Mouse (Mus musculus): Measurements from ENCODE around the gene Spsb1.

The Spsb1 gene

DNA sequence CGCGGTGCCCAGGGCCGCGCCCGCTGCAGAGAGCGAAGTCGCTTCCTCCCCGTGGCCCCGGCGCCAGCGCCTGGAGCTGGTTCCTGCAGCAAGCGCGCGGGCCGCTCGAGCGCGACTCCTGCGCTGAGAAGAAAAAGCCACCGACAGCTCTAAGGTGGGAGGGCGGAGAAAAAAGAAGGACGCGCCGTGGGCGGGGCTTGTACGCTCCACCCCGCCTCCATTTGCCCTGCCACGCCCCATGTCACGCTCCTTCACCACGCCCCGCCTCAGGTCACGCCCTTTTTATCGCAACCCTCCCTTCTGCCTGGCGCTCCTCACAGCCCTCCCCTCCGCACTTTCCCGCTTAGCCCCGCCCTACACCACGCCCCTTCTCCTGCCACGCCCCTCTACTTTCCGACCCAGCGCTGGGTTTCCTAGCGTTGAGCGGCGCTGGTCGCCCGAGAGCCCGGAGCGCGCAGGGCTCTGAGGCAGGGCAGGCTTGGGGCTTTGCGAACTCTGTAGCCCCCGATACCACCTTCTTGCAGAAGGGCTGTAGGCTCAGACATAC lies at the start of gene Spsb1:
Spsb1 (minus strand) TSS at position 151 of the 547 bp plus-strand sequence.
- peak; percentile 96 for DNase-seq (ENCODE audit: low read depth)

GRCm38 (mm10) chr4:150003641-150004040 lies 48.8 kb upstream of the Spsb1 start:
- DNase-seq (ENCODE audit: low read depth) = no peak

DNA sequence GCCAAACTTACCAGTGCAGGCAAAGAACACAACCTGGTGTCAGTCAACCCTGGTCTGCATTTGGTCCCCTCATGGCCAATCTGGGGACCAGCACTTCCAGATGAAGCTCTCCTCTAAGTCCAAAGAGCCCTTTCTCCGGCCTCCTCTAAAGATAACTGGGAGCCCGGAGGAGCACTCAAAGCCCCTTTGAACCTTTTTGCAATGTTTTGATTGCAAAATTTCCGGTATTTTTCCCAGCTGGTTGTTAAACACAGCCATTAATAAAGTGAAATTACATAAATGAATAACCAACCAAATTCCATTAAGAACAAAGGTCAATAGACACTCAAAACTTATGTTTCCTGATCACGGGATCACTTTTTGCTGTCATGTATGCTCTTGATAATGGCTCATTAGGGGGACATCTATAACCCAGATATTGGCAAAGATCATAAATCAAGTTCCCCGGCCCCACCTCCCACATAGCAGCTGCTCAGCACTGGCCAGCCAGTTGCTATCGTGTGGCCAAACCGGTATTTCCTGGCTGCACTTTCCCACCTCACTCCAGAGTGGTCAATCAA lies 48.3 kb upstream of the Spsb1 start:
- no peak for DNase-seq (ENCODE audit: low read depth)

DNA sequence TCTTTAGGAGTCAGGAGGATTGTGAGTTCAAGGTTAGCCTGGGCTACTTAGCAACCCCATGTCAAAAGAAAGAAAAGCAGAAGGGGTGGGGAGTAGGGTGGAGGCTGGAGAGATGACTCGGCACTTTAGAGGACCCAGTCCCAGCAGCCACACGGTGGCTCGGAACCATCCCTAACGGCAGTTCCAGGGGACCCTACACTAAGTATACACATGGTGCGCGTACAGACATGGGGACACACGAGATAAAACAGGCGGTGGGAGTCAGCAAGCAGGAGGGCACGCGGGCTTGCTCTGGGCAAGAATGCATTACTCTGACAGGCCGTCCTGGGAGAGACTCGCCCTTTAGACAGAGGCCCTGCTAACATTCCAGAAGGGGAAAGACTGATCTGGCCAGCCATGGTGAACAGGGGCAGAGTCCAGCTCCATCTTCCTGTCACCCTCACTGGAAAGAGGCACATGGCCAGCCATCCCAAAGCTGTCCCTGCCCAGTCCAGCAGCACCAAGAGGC lies 47.2 kb upstream of the Spsb1 start:
- no peak for DNase-seq (ENCODE audit: low read depth)

- no peak for DNase-seq (ENCODE audit: low read depth)
Observed at GRCm38 (mm10) chr4:150001221-150001860, 46.5 kb upstream of the Spsb1 start.

DNA sequence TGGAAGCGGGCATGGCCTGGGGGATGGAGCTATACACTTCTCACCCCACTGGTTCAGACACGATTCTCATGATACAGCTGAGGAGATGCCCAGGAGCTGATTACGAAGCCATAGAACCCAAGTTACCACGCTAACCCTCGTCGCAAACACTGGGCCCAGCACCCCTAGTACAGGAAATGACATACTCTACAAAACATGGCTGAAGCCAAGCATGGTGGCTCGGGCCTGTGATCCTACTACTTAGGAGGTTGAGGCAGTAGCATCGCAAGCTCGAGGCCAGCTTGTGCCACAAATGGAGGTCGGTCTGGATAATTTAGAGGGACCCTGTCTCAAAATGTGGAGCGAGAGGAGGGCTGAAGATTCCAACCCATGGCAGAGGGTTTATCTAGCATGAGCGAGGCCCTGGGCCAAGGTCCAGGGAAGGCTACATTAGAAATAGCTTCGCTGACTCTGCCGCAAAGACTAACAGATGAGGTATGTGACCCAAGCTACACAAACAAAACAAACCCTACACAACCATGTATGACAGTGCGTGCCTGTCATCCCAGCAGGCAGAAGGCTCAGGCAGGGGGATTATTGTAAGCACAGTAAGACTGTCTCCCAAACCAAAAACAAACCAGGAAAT lies 45.2 kb upstream of the Spsb1 start:
- no peak for DNase-seq (ENCODE audit: low read depth)

GRCm38 (mm10) chr4:149999510-149999900 lies 44.7 kb upstream of the Spsb1 start:
- no peak for DNase-seq (ENCODE audit: low read depth)

DNA sequence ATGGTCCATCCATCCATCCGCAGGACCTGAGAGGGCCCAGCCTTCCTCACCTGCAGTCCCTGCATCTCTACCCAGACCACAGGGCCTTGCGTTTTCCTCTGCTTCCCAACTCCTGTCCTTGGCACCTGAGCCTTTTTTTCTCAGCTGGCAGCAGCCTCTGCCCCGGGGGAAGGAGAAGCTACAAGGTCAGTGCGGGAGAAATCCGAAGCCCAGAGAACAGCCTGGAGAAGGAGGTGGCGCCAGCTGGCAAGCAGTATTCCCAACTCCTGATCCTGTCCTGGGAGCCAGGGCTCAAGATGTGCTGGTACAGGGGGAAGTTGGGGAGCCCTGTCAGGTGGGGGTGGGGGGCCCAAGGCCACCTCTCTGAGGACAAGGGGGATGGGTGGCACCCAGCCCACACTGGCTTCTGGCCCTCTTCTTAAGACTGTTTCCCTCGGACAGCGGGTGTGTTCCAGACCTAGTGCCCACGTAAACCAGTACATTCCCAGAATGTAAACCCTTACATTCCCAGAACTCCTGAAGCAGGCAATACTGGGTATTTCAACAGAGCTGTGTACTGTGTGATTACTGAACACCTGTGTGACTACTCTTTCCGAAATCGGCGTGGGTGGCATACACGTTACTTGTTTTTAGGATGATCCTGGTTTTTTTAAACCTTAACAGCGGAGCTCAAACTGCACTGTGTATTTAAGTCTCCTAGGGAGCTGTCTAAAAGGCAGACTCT lies 44.1 kb upstream of the Spsb1 start:
- DNase-seq (ENCODE audit: low read depth) = no peak

DNA sequence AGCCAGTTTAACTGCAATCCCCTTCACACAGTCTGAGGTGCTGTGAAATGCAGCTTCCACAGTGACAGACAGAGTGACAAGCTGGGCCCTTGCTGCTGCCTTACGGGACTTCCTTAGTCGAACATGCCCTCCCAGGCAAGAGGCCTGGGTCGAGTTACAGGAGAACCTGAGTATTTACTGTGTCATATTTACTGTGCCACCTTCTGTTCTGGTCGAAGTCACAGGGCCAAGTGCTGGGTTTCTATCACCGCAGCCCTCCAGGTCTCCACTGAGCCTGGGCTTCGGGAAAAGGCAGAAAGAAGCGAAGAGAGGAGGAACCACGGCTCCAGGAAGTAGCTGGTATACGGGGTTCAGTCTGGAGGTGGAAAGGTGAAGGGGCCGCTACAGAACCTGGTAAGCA lies 43.2 kb upstream of the Spsb1 start:
- DNase-seq (ENCODE audit: low read depth) = no peak

DNA sequence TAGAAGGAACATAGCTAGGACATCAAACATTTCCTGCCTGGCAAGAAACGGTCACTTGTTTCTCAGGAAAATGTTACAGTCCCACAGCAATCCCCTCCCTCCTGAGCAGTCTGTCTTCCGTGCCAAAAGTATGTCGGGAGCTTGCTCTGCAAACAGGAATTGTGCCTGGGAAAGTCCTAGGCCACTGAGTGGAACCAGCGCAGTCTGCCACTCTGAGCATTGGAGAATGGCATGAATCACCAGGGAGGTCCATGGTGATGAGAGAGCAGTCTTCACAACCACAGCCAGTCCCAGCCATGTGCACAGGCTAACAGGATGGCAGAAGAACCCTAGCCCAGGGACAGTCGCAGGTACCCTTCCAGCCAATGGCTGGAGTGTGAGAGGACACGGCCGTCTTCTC lies 41.6 kb upstream of the Spsb1 start:
- no peak for DNase-seq (ENCODE audit: low read depth)

GRCm38 (mm10) chr4:149995911-149996310 lies 41.1 kb upstream of the Spsb1 start:
- no peak for DNase-seq (ENCODE audit: low read depth)

DNA sequence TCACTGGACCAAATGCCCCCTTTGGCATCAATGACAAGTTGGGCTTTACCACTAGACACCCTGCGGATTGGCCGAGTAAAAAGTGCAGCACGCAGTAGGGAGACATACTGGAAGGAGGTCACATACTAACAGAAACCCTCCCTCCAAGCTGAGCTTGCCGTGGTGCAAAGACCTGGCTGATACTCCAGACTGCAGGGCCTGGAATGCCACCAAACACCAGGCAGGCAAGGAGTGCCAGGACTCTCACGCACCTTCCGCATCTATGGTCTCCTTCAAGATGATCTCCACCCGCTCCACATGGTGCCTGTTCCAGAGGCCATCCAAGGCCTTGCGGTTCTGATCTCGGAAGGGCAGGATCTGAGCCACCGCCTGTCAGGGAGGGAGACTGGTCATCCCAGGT lies 39.4 kb upstream of the Spsb1 start:
- no peak for DNase-seq (ENCODE audit: low read depth)

DNA sequence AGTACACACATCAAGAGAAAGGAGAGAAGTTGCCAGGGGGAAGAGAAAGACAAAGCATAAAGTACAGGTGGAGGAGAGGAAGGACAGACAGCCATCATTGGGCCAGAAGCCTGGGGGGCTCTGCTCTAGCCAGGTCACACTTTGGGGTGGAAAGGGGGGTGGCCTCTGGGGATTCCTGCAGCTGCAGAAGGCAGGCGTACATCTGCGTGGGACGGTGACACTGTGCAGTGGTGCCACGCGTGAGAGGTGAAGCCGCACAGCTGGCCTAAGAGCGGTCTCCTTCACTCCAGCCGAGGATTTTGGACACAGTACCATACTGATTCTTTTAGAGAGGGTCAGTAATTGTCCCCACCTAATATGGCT lies 37.8 kb upstream of the Spsb1 start:
- DNase-seq (ENCODE audit: low read depth) = no peak

GRCm38 (mm10) chr4:149991755-149992669 lies 37.2 kb upstream of the Spsb1 start:
- DNase-seq (ENCODE audit: low read depth) = no peak

DNA sequence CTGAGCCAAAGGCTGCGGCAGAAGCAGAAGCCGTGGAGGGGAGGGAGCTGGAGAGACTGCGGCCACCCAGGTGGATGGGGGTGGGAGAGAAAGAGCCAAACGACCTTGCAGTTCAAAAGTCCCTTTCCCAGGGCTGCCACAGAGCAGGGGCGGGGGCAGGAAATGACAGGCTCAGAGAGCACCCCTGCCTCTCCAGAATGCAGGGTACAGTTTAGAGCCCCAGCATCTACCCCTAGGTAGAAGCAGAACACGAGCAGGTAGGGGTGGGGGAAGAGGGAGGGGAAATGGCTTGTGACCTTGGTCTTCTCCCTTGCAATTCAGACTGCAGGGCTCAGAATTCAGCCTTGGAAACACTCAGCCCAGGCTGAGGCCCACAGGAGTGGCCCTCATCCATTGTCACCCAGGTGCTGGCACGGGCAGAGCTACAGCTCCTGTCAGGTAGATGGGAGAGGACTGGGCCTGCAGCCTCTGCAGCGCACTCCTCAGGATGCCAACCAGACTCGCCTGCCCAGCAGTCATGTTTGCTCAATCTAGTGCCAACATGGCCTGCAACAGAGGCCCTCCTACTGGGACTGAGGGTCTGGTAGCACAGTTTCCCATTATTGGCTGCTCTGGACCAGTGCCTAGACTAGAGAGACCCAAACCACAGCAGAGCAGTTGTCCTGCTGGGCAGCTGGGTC lies 36.3 kb upstream of the Spsb1 start:
- DNase-seq (ENCODE audit: low read depth) = no peak

GRCm38 (mm10) chr4:149990212-149990953 lies 35.5 kb upstream of the Spsb1 start:
- DNase-seq (ENCODE audit: low read depth) = no peak

DNA sequence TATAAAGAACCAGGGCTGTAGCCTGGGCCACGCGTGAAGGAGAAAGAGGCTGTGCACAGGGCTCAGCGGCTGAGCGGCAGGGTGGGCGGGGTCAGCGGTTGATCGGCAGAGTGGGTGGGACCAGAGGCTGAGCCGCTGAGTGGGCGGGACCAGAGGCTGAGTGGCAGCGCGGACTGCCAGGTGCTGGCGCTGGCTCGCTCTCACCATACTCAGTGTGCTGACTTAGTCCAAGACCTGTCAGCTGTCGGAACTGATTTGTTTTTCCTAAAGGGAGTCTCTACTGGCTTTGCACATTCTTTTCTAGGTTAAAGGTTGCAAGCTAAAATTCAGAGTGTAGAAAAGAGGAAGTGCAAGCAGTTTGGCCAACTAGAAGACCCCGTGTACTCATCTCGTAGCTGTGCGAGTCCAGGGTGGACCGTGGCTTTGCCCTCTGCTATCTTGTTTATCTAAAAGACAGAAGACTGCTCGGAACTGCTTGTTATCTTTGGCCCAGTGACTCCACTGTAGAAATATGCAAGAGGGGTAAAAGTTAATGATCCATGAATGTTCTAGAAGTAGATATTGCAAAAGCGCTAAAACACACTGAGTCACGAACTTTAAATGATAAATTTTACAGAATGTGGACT lies 34.2 kb upstream of the Spsb1 start:
- peak; percentile 60 for DNase-seq (ENCODE audit: low read depth)

GRCm38 (mm10) chr4:149988301-149988700 lies 33.5 kb upstream of the Spsb1 start:
- no peak for DNase-seq (ENCODE audit: low read depth)

- DNase-seq (ENCODE audit: low read depth) = no peak
Observed at GRCm38 (mm10) chr4:149986671-149987417, 32.0 kb upstream of the Spsb1 start.
